Mouse (Mus musculus) lung, embryonic 15.5 days (tissue): ENCODE data around the gene Prkch. TPM values are rescaled to one million over a fixed set of nuclear protein-coding genes. Genes with fewer than 3 reads are reported as not detected.
A peak's percentile ranks its signal among the peaks of the same experiment; 100 is the strongest.

Source experiments
- ATAC-seq: fragments of 200-750 bp; cut with Nextera tagmentation; 2 replicates; pipeline ENCODE4 v1.8.0; 2017; ENCODE audit warnings: moderate number of reproducible peaks, borderline replicate concordance; ENCODE audit not compliant: low FRiP score, low TSS enrichment; ENCODE audit errors: extremely low read depth
- H3K27ac ChIP-seq: fragments of 300-500 bp; sonication (generic); 2 replicates; pipeline ENCODE4 v1.5.1; 2015; ENCODE audit warnings: moderate library complexity, mild to moderate bottlenecking, inconsistent platforms
- H3K27me3 ChIP-seq: fragments of 300-500 bp; sonication (generic); 2 replicates; pipeline ENCODE4 v1.6.1; 2015; ENCODE audit warnings: inconsistent platforms
- H3K36me3 ChIP-seq: fragments of 300-500 bp; sonication (generic); 2 replicates; pipeline ENCODE4 v1.6.1; 2015; ENCODE audit warnings: inconsistent platforms
- H3K4me1 ChIP-seq: fragments of 300-500 bp; sonication (generic); 2 replicates; pipeline ENCODE4 v1.6.1; 2015; ENCODE audit warnings: inconsistent platforms
- H3K4me2 ChIP-seq: fragments of 300-500 bp; sonication (generic); 2 replicates; pipeline ENCODE4 v1.6.1; 2015; ENCODE audit warnings: inconsistent platforms, mild to moderate bottlenecking, moderate library complexity
- H3K4me3 ChIP-seq: fragments of 300-500 bp; sonication (generic); 2 replicates; pipeline ENCODE4 v1.5.1; 2015; ENCODE audit warnings: mild to moderate bottlenecking, inconsistent platforms
- H3K9ac ChIP-seq: fragments of 300-500 bp; sonication (generic); 2 replicates; pipeline ENCODE4 v1.6.1; 2015; ENCODE audit warnings: inconsistent platforms
- H3K9me3 ChIP-seq: fragments of 300-500 bp; sonication (generic); 2 replicates; pipeline ENCODE4 v1.6.1; 2016; ENCODE audit warnings: inconsistent platforms
- WGBS: fragments of 180-500 bp; shearing (Covaris S2); methylation state at CpG from one replicate; pipeline ENCODE4 v1.1.7; 2015; 5-methylcytosine and 5-hydroxymethylcytosine counted together
- polyA plus RNA-seq: library from polyadenylated mRNA; unstranded; fragments of >200 nt; fragmentation: Nextera tagmentation; extraction: Ambion mirVana; gene quantifications from 2 replicates; pipeline ENCODE4 v1.2.1, GENCODE M21; 2015

Gene Prkch
- polyA plus RNA-seq, 1 experiment from 2014 or later: 16.4 TPM

- Histone ChIP-seq H3K36me3 (no peaks in the 10 kb centered on the region), H3K9ac (no peak overlapping the region), H3K27me3 (no peaks in the 10 kb centered on the region), H3K4me2 (no peak overlapping the region), H3K9me3 (no peaks in the 10 kb centered on the region), H3K4me3 (no peak overlapping the region), H3K27ac (no peak overlapping the region), H3K4me1 (no peaks in the 10 kb centered on the region)
- 82% methylated on average over 6 of the region's 6 CpGs for WGBS
- ATAC-seq: no peak
Observed at GRCm38 (mm10) chr12:73746072-73746471, 161.5 kb downstream of the Prkch start.

DNA sequence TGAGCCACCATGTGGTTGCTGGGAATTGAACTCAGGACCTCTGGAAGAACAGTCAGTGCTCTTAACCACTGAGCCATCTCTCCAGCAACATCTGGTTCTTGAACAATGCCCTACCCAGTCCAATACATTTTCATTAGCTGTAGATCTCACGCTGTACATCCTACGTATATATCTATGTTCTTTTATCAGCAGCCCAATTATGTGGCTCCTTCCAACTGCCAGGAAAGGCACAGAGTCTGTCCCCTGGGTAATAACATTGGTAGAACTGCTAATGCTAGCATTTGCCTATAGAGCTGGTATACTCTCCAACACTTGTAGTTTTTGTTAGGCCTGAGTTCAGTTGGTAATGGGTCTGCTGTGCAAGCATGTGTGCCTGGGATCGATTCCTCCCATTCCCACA, 163.8 kb downstream of the Prkch start:
- H3K4me1 ChIP-seq: no peaks in the 10 kb centered on the region
- WGBS: 94% methylated on average over 3 of the region's 3 CpGs
- H3K36me3 ChIP-seq: no peaks in the 10 kb centered on the region
- no peak overlapping the region for H3K9ac ChIP-seq
- no peaks in the 10 kb centered on the region for H3K27me3 ChIP-seq
- no peak overlapping the region for H3K27ac ChIP-seq
- no peaks in the 10 kb centered on the region for H3K9me3 ChIP-seq
- H3K4me3 ChIP-seq: no peak overlapping the region
- ATAC-seq: no peak
- H3K4me2 ChIP-seq: no peak overlapping the region

DNA sequence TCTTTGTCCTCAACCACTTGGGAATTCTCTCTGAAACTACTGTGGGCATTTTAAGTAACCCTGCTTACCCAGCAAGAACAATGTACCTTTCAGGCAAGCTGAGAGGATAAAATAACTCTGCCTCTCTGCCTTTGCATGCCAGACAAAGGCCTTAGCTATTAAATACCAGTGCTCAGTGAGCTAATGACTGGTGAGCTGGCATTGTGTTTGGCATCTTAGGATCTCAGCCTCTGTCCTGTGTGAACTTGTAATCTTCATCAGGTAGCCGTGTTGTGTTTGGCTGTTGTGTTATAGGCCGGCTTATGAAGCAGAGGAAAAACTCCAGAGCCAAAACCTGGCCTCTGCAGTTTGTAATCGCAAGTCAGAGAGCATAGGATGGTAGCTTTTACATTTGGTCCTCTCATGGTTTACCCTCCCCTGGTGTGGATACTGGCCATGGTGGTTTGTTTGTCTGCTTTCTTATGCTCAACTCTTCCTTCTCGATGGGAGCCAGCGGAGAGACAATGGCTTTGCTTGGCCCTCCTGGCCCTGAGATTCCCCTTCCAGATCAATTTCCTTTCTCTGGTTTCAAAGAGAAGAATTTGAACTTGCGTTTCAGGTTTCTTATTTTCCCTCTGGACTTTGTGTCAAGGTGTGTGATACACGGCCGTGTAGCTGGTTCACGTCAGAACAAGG, 170.0 kb downstream of the Prkch start:
- Histone ChIP-seq H3K9ac (no peak overlapping the region), H3K27me3 (no peaks in the 10 kb centered on the region), H3K4me1 (no peaks in the 10 kb centered on the region), H3K27ac (no peak overlapping the region), H3K9me3 (no peaks in the 10 kb centered on the region), H3K4me2 (no peak overlapping the region), H3K36me3 (no peaks in the 10 kb centered on the region), H3K4me3 (no peak overlapping the region)
- no peak for ATAC-seq
- WGBS: 76% methylated on average over 9 of the region's 9 CpGs

DNA sequence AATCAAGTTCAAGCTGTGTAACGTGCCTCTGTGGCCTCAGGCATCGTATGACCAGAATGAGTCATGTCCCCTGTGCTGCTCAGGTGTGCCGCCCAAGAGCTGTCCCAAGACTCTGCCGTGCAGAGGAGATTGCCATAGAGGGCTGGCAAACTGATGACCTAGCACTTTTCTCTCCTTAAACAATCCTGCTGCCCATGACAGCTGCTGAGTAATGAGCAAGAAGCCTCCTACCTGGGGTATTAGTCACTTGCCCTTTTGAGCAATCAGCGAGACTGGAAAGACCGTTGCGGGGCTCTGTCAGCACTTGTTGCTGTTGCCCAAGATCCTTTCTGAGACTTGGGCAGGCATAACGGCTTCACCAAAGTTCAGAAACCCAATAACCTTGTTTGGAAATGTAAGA, 171.1 kb downstream of the Prkch start:
- Histone ChIP-seq H3K4me2 (no peak overlapping the region), H3K9me3 (no peaks in the 10 kb centered on the region), H3K4me1 (no peaks in the 10 kb centered on the region), H3K27me3 (no peaks in the 10 kb centered on the region), H3K36me3 (no peaks in the 10 kb centered on the region), H3K27ac (no peak overlapping the region), H3K9ac (no peak overlapping the region), H3K4me3 (no peak overlapping the region)
- ATAC-seq: no peak
- WGBS: 81% methylated on average over 8 of the region's 8 CpGs

DNA sequence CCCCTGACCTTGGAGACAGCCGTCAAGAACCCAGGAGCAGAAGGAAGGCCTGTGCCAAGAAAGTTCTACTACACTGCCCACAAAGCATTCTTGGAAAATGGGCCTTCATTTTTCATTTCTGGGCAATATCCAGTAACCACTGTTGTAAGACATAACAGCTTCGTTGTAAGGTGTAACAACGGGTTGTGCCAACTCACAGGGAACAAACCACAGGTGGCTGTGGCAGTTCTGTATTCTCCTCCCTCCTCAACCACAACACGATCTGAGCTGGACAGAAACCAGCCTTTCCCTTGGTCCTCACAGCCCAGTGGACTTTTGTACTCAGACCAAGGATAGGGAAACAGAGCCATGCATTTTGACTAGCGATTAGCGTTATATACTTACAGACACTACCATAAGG, 171.9 kb downstream of the Prkch start:
- H3K4me2 ChIP-seq: no peak overlapping the region
- H3K4me3 ChIP-seq: no peak overlapping the region
- WGBS: 85% methylated on average over 6 of the region's 6 CpGs
- H3K4me1 ChIP-seq: no peaks in the 10 kb centered on the region
- H3K27ac ChIP-seq: no peak overlapping the region
- no peak for ATAC-seq
- H3K27me3 ChIP-seq: no peaks in the 10 kb centered on the region
- no peak overlapping the region for H3K9ac ChIP-seq
- H3K9me3 ChIP-seq: no peaks in the 10 kb centered on the region
- H3K36me3 ChIP-seq: no peaks in the 10 kb centered on the region

DNA sequence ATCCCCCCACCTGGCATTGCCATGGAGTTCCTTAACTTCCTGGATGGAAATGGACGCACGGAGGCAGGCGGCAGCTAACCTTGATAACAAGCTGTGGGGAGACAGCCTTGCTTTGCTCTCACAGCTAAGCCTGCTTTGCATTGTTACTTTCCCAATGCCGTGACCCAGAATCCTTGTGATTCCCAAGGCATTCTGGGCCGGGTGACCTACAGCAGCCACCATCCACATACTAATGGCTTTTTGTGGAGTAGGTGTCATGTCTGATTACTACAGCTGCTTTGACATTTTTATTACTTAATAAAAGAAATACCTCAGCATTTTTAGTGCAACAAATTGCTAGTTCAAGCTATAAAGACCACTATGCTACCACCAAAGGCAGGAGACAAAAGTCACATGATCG, 177.4 kb downstream of the Prkch start:
- Histone ChIP-seq H3K4me2 (no peak overlapping the region), H3K27me3 (no peaks in the 10 kb centered on the region), H3K36me3 (no peaks in the 10 kb centered on the region), H3K4me3 (no peak overlapping the region), H3K4me1 (peaks cover 19% of the 10 kb centered on the region), H3K27ac (no peak overlapping the region), H3K9me3 (no peaks in the 10 kb centered on the region), H3K9ac (no peak overlapping the region)
- 49% methylated on average over 6 of the region's 6 CpGs for WGBS
- ATAC-seq: no peak

GRCm38 (mm10) chr12:73762762-73763161, 178.2 kb downstream of the Prkch start:
- H3K9me3 ChIP-seq: no peaks in the 10 kb centered on the region
- H3K4me3 ChIP-seq: no peak overlapping the region
- no peak overlapping the region for H3K4me2 ChIP-seq
- no peaks in the 10 kb centered on the region for H3K27me3 ChIP-seq
- 62% methylated on average over 3 of the region's 3 CpGs for WGBS
- ATAC-seq: no peak
- H3K9ac ChIP-seq: no peak overlapping the region
- H3K27ac ChIP-seq: no peak overlapping the region
- H3K36me3 ChIP-seq: no peaks in the 10 kb centered on the region
- H3K4me1 ChIP-seq: peaks cover 19% of the 10 kb centered on the region

DNA sequence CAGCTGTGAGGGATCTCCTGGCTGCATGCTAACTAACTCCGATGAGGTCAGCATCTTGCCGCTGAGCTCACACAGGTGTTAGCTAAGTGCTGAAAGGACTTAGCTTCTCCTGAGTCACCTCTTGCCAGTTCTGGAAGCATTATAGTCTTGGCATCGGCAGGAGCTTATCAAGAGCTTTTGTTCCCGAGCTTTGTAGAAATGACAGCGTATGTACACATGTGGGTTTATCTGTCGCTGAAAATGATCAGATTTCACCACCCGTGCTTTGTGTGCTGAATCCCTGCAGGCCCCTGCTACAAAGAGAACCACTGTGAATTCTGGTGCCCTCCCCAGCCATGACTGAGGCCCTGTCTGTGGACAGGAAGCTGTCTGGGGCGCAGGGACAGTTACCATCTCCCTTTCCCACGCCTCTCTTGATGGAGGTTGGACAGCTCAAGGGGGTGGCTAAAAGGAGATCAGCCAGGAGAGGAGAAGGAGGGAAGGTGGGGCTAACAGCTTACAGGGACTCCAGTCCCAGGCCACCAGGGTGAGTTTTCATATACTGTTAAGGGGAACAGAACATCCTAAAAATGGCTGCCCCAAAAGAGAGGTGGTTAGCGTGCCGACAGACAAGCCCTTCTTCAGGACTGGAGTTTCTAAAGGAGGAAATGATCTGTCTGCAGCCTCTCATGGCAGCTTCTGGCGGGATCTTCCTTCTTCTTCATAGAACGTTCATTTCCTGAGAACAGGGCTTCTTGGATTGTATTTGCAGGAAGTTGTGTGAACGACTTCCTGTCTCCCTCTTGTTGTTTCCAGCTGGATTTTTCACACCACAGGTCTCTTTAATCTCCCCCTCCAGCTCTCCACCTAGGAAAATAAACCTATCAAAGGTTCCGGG, 180.3 kb downstream of the Prkch start:
- no peaks in the 10 kb centered on the region for H3K36me3 ChIP-seq
- ATAC-seq: no peak
- H3K4me3 ChIP-seq: no peak overlapping the region
- H3K27me3 ChIP-seq: no peaks in the 10 kb centered on the region
- 23% methylated on average over 15 of the region's 15 CpGs for WGBS
- peak overlapping the region; percentile 58 for H3K27ac ChIP-seq
- H3K9me3 ChIP-seq: no peaks in the 10 kb centered on the region
- H3K4me2 ChIP-seq: no peak overlapping the region
- H3K4me1 ChIP-seq: peaks cover 22% of the 10 kb centered on the region
- H3K9ac ChIP-seq: no peak overlapping the region

- H3K4me2 ChIP-seq: no peak overlapping the region
- no peaks in the 10 kb centered on the region for H3K36me3 ChIP-seq
- H3K9me3 ChIP-seq: no peaks in the 10 kb centered on the region
- H3K27me3 ChIP-seq: no peaks in the 10 kb centered on the region
- H3K4me1 ChIP-seq: peaks cover 22% of the 10 kb centered on the region
- no peak overlapping the region for H3K27ac ChIP-seq
- H3K9ac ChIP-seq: no peak overlapping the region
- 78% methylated on average over 8 of the region's 8 CpGs for WGBS
- H3K4me3 ChIP-seq: no peak overlapping the region
- no peak for ATAC-seq
Observed at GRCm38 (mm10) chr12:73766152-73766551, 181.6 kb downstream of the Prkch start.

DNA sequence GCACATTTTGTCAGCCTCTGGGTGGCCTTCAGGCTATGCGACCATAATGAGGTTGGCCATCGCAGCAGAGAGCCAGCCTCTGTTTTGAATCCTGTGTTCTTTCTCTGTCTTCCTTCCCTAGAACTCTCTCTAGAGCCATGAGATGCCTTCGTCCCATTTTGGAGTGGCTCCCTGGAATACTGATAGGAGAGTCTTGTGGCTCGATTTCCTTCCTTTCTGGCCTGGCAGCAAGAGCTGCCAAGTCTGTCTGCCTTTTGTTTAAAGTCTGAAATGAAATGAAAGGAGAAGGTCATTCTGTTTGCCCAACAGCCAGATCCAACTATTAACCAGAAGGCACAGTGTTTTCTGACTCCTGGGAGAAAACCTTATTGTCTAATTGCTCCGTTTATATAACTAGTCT, 184.2 kb downstream of the Prkch start:
- Histone ChIP-seq H3K27ac (no peak overlapping the region), H3K9me3 (no peaks in the 10 kb centered on the region), H3K9ac (no peak overlapping the region), H3K4me3 (no peak overlapping the region), H3K27me3 (no peaks in the 10 kb centered on the region), H3K36me3 (no peaks in the 10 kb centered on the region), H3K4me1 (peaks cover 22% of the 10 kb centered on the region), H3K4me2 (no peak overlapping the region)
- WGBS: 61% methylated on average over 5 of the region's 5 CpGs
- no peak for ATAC-seq

DNA sequence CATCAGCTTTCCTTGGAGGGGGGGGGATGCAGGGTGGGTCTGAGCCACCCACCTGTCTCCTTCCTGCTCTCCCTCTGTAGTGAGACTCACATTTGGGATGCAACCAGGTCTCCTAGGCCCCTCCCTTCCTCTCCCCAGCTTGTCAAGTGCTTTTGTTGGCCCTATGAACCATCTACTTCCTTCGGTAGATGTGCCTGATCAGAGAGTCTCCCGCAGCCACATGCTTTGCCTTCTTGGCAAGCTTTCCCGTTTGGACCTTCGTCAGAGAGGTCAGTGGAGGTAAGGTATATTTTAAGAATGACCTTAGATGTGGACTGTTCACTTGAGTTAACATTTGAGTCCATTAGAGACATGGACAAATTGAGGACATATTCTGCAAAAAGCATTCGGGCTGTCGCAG, 184.9 kb downstream of the Prkch start:
- Histone ChIP-seq H3K4me3 (no peak overlapping the region), H3K27ac (no peak overlapping the region), H3K4me1 (peaks cover 20% of the 10 kb centered on the region), H3K4me2 (no peak overlapping the region), H3K36me3 (no peaks in the 10 kb centered on the region), H3K9me3 (no peaks in the 10 kb centered on the region), H3K9ac (no peak overlapping the region), H3K27me3 (no peaks in the 10 kb centered on the region)
- ATAC-seq: no peak
- WGBS: 72% methylated on average over 6 of the region's 6 CpGs

DNA sequence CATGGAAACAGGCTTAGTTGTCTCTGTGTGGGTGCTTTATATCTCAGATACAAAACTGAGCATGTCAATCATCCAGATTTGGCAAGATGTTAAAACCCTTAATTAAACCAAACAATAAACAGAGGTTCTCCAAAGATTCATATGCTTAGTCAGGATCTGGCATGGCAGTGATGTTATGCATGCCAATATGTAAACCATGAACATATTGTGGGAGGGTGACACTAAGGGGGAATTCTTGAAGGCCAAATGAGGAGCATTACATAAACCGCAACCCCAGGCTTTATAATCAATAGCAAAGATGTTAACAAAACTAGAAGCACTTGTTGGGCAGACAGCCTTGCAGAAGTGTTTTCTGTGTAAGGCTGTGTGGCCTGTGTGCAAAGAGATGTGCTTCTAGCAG, 186.2 kb downstream of the Prkch start:
- ATAC-seq: no peak

More for the DNA sequence above, 186.2 kb downstream of the Prkch start:
- WGBS: 86% methylated on average over 1 of the region's 1 CpGs
- Histone ChIP-seq H3K4me2 (no peak overlapping the region), H3K27me3 (no peaks in the 10 kb centered on the region), H3K4me3 (no peak overlapping the region), H3K9me3 (no peaks in the 10 kb centered on the region), H3K9ac (no peak overlapping the region), H3K36me3 (no peaks in the 10 kb centered on the region), H3K27ac (no peak overlapping the region), H3K4me1 (peaks cover 19% of the 10 kb centered on the region; the same call in 1 of the 2 replicates)
